Mouse (Mus musculus) adrenal gland, adult (tissue): ENCODE data around the gene Cdk18.

Experiments
- DNase-seq, 2 experiments: peaks; one replicate each; pipeline ENCODE4 v3.0.0; 2022 to 2023; ENCODE audit warnings: low spot score in 1 of 2; ENCODE audit not compliant: inconsistent age in 2 of 2

Gene Cdk18

DNA sequence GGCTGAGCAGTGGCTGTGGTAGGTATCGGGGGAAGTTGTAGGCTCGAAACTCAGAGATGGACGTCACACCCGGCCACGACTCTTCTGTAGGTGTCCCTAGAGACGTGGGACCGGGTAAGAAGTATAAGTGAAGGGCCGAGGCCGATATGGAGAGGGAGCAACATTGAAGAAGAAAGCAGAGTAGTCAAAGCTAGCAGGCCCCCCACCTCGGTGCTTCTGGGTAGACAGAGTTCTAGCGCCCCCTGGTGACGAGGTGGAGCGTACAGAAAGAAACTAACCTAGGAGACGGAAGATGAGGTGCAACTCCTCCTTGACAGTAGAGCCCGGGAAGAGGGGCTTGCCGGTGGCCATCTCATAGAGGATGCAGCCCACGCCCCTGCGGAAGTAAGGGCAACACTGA is 22.9 kb downstream of the Cdk18 start:
- peak; percentile 55 to 85 for DNase-seq

DNA sequence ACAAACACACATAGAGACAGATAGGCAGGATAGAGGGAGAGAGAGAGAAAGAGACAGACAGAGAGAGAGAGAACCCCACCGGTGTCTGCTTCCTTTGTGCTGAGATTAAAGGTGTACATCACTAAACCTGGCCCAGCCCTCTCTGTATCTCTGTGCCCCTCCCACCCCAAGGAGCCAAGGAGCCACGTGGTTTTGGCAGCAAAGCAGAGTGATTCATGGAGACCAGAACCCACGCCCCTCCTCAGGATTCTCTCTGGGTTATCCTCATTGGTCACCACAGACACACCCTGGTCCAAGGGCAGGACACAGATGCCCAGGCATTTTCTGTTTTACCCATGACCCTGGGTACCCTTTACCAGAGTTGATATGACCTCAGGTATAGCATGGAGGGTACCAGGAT is 26.4 kb downstream of the Cdk18 start:
- no peak for DNase-seq

DNA sequence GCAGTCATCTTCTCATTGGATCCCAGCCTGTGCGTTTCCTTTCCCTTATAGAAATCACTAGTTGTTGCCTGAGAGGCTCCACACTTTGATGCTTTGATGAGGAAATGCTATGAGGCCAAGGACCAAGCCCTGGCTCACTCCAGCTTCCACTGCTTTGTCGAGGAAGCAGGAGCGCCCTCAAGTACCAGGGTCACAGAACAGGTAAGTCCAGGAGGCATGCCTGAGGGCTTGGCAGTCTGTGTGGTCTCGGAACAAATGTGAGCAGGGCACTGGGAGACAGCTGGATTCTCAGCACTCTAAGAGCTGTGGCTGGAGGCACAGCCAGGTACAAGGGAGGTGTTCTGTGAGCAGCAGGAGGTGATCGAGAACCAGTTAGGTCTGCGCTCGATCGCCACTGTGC is 27.1 kb downstream of the Cdk18 start:
- no peak for DNase-seq

DNA sequence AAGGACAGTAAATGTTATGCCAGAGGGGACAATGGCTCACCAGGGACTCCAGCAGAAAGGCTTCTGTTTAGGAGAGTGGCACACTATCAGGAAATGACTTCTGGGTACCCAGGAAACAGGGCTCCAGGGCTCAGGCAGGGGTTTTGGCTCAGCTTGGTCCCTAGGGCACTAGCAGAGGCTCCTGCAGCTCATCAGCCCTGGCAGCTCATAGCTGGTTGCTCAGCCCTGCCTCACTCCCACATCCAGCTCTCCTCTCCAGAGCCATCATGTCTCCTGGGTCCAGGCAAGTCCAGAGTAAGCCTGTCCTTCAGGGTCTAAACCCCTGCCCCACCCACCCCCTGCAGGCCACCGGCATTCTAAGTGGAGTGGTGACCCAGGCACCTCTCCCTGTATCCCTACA is 28.1 kb downstream of the Cdk18 start:
- no peak for DNase-seq

DNA sequence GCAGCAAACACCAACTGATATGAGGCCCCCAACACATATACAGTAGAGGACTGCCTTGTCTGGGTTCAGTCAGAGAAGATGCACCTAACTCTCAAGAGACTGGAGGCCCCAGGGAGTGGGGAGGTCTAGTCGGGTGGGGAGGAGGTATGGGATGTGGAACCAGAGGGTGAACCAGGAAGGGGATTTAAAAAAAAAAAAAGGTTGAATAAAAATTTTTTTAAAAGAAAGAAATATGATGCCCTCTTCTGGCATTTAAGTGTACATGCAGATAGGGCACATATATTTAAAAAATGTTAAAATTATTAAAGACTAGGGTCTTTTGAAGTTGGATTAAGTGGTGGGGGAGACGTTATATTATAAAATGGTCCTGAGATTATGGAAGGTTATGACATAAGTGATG is 30.1 kb downstream of the Cdk18 start:
- DNase-seq: no peak

DNA sequence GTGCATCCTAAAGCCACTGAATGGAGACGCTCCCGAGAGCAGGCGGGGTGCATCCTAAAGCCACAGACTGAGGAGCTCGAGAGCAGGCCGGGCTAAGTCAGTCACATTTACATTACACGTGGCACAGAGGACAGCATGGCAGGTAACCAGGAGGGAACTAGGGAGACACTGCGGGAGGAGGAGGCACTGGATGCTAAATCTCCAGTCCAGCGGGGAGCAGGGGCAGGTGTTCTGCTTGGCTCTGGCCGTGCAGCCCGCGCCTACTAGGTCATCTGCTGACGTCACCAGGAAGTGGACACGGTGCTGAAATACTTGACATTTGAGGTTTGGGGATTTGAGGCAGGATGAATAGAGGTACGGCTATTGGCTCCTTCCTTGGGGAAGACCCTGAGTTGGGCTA is 35.1 kb downstream of the Cdk18 start:
- no peak for DNase-seq

DNA sequence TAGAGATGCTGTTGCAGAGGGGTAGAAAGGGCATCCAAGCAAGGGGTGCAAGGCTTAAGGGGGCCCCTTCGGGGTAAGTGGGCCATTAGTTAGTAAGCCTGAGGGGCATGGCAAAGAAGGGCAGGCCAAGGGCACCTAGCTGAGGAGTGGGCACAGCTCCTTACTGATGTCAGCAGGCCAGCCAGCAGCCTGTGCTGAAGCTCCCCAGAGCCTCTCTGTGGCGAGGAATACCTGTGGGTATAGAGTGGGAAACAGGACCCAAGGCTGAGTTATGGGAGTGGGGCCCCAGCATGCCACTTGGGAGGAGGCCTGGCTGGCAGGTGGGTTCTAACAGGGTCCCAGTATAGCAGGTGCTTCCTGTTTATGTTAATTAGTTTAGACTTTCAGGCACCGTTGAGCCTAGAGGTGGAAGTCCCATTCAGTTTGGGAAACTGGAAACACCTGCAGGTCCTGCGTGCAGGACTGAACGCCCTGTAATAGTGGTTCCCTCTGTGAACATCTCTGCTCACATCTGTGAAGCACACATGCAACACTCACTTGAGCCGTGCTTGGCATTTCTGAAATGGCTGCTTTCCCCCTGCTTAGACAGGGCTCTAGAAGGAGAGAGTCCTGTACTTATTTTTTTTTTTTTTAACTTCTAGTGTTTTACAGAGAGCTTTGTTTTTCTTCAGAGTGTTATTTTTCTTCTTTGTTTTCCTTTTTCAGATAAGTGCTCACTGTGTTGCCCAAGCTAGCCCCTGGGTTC is 37.4 kb downstream of the Cdk18 start:
- DNase-seq: no peak

DNA sequence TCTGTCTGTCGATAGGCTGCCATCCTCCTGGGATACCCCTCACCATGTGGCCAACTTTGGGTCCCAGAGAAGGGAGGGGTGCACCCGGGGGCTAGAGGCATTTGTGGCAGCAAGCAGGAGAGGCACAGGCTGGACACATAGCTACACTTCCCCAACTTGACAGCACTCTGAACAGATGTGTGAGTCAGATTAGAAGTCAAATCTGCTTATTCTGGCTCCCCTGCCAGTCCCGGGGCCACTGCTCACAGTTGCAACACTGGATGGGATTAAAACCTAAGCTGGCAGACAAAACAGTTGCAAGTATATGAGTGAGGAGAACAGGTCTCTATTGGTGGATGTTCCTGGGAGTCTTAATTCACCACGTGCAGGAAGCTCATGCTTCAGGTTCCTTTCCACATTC is 39.7 kb downstream of the Cdk18 start:
- DNase-seq: no peak

DNA sequence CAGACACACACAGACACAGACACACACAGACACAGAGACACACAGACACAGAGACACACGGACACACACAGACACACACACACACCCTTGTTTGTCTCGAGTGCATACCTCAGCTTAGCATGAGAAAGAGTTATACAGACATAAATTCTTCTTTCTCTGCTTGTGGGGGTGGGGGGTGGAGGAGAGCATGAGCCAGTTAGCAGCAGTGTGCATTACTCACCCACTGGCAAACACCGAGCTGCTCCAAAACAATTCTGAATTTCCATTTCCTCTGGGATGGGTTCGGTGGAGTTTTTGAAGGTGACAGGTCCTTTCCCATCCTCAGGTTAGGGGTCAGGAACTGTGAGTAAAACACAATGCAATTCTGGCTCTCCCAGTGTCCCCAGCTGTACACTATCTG is 40.5 kb downstream of the Cdk18 start:
- no peak for DNase-seq

DNA sequence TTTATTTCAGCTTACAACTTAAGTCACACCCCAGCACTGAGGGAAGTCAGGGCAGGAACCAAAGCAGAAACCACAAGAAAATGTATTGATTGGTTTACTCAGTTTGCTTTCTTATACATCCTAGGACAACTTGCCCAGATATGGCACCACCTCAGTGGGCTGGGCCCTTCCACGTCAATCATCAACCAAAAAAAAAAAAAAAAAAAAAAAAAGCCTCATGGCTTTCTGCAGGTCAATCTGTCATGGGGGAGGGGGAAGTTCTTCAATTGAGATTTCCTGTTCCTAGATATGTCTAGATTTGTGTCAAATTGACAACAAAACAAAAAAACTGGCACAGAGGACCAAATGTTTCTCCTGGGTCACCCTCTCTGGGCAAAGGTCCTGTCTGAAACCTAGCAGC is 41.4 kb downstream of the Cdk18 start:
- DNase-seq: no peak

DNA sequence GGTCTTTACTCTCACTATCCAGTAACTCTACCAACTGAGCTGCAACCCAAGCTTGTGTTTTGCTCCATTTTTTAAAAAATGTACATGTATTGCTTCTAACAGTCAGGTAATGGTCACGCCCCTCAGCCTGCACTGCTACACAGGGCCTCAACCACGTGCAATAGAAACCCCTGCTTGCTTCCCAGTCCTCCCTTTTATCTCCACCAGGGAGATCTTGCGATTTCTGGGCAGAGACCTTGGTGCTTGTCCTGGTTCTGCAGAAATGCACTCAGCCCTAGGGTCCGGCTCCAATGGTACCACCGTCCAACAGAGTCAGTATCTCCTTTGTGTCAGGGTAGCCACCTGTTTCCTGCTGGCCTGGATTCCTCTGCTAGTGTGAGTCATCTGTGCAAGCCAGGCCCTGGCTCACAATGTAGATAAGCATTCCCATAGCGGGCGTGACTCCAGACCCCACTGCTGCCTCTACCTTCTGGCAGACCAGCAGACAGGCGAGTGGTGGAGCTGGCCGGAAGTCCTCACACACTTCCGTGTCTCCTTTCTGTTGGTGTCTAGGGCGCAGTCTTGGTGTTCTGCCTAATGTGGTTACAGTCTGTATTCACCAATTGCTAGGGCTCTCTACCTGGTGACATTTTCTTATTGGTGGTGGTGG is 44.0 kb downstream of the Cdk18 start:
- DNase-seq: peak; percentile 35 to 55

DNA sequence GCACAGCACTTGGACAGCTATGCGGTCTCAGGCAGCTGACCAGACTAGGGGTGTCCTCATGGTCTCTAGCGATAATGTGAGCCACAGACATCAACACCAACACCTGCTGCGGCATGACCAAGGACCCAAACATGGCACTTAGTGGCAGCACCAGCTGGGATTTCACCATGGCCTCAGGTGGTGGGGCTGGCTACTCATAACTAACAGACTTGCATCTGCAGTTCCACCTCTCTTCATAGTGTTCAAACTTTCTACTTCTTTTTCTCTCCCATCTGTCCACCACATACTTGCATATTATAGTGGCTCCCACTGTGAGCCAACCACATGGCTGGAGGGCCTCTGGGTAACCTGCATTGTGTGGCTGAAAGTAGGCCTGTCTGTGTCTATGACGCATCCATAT is 46.2 kb downstream of the Cdk18 start:
- DNase-seq: no peak

DNA sequence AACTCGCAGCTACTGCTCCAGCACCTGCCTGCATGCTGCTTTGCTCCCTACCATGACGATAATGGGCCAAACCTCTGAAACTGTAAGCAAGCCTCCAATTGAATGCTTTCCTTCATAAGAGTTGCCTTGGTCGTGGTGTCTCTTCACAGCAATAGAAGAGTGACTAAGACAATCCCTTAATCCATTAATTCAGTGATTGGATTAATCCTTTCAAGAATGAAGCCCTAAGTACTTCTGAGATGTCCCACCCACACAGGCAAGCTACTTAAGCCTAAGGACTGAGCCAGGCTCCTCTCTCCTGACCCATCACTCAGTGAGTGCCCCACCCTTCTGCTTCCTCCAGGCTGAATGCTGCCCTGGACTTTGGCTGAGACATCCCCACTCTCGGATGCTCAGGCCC is 49.2 kb downstream of the Cdk18 start:
- DNase-seq: no peak

DNA sequence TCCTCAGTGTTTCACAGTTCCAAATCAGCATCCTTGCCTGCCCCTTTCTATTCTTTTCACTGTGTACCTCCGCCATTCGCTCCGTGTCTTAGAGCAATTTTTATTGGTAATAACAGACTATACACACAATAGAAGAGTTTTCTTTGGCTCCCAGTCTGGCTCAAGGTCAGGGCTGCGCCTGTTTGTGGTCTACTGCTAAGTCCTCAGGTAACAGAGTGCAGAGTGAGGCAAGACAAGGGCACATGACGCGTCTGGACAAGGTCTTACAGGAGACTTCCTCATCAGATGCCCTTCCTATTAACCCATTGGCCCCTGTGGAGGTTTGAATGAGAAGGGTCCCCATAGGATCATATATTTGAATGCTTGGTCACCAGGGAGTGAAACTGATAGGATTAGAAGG is 49.7 kb downstream of the Cdk18 start:
- no peak for DNase-seq

DNA sequence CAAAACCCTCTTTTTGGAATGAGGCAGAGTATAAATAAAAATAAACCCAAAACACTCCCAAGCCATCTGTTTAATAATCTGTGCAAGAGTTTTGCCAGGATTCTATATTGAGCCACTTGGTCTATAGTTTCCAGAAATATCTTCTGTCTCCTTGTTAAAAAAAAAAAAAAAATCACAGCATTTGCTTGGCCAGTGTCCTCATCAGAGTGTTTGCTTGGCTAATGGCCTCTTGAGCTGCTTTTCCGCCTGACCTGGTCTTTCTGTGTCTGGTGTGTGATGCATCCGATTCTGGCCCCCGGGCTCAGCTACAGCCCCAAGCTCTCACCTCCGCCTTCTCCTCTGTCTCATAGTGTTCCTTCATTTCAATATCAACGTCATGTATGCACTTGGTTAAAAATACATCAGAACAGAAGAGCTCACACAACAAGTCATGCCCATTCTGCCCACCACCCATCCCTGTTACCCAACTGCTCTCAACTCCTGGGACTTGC is 51.3 kb downstream of the Cdk18 start:
- no peak for DNase-seq

DNA sequence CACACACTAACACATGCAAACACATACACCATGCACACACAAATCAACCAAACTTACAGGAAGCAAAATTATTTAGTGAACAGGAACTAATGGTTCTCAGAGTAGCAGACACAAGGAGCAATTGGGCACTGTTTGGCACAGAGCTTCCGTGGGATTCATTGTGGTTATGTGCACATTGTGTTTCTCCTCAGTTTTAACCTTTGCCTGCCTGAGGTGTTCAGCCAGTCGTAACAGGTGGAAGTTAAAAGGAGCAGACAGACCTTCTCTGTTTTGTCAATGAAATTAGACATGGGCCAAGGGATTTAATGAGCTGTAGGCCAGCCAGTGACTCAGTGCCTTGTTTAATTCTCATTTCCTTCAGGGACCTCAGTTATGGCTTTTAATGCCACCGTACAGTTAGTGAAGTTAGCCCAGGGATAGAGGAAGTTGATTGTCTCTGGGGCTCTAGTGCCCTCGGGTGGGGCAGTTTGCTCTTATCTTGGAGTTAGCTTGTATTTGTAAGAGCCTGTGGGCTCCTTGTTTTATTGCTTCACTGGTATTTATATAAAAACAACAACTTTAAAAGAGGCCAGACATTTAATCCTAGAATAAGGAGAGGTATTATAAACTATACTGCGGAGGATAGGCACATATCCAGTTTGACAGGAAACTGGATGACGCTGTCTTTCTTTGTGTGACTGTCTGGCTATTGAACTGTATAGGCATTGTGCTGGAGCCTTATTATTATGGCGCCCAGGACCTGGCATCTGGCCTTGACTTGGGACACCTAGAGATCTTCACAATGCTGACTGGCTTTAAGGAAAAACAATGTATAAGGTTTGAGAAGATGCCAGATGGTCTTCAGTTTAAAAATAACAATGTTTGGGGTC is 54.1 kb downstream of the Cdk18 start:
- no peak for DNase-seq

DNA sequence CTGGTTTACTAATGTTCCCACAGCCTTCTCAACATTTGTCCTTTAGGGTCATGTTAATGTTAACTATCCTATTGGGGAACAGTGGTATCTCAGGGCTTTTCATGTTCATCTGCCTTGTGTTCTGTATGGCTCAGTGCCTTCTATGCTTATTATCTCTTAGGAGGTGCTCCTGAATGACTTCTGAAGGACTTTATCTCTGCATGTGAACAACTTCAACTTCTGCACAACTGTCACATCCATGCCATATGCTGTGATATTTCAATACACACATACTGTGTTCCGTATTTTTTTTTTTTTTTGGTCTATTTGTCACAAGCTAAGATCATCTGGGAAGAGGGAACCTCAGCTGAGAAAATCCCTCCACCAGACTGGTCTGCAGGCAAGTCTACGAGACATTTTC is 61.1 kb downstream of the Cdk18 start:
- no peak for DNase-seq

DNA sequence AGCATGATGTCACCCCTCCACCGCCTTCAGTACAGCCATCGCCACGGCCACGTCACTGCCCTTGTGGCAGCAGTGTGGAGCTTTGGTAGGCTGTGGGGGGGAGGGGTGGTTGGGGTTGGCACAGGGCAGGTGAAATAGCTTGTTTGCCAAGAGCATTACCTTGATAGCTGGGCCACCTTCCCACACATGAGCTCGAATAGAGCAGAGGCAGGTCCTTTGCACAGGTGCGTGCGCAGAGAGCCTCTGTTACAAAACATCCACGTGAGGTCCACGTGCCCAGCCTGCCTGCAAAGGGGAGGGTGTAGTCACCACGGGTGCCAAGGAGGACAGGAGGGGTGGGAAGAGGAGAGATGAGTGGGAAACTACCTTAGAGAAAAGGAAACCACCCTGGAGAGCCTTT is 63.9 kb downstream of the Cdk18 start:
- DNase-seq: peak in 1 of 2 experiments; percentile 49

DNA sequence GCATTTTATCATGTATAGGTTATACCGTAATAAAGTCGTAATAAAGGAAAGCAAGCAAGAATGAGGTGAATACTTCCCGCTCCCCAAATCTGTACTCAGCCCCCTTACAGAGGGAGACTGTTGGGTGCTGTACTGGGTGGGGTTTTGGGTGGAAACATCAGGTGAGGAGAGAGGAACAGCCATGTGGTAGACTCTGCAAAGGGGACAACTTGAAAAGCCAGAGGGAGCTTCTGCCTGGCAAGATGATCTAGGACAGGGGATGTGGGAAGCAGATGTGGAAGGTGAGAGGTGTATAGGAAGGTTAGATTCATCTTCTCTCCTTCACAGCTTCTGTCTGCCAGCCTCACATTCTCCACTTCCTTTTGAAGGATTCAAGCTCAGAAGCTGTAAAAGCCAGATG is 68.8 kb downstream of the Cdk18 start:
- no peak for DNase-seq

DNA sequence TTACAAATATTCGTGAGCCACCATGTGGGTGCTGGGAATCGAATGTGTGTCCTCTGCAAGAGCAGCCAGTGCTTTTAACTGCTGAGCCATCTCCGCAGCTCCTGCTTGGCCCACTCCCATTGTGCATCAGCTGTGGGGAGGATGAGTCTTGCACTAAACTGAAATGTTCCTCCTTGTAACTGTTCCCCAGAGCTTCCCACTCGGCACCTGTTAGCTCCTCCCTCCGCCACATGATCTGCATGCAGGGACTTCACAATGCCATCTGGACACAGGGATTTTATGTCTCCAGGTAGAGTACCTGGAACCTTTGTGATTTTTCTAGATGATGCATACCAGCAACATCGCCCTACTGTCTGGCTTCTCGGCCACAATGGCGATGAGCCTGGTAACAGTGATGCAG is 70.0 kb downstream of the Cdk18 start:
- DNase-seq: no peak

DNA sequence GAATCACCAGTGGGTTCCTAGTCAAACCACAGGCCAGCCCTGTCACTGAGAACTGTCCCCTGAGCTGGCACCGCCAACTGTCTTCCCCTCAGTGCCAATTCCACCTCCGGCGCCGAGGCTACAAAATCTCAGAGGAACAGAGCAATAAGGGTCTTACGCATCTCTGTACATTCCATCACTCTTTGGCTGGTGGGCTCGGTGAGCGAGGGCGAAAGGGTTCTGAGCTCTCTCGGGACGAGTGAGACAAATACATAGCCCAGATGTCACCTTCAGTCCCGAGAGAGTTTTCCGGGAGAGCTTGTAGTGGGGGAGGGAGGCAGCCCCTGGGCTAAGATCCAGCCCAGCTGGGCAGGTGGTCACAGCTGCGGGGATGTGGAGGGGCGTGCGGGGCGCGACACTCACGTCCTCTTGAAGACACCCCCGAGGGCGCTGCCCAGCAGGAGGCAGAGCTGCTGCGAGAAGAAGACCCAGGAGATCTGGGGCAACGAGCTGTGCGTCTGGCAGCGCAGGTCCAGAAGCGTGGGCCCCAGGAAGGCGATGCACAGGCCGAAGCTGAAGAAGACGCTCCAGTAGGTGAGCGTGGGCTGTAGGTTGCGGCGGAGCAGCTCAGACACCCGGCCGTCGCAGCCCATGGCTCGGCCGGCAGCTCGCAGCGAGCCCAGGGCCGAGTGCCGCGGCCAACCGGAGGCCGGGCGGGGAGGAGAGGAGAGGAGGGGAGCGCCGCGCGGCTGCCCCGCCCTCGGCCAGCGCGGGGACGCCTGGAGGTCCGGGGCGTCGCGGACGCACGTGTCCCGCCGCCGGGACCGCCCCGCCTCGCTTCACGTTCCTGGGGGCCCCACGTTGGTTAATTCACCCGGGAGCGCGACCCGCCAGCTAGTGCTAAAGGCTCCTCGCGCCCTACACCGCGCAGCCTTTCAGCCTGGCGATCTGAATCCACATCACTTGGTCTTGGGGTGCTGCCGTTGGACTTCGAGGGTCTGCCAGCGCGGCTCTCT is 71.9 kb downstream of the Cdk18 start, which contains the start of gene Mfsd4a:
Gene Mfsd4a (minus strand): TSS at position 802 of the 995 bp plus-strand sequence.
- DNase-seq: peak; percentile 68 to 87
